Mouse (Mus musculus) heart, adult 2 months (tissue): Measurements from ENCODE around the gene Plpp4.

ENCODE experiments used
- CTCF ChIP-seq: fragments of 200-600 bp; IDR thresholded peaks from 2 replicates; pipeline ENCODE4 v1.8.1; 2022; ENCODE audit warnings: antibody characterized with exemption, mild to moderate bottlenecking, moderate library complexity
- EP300 ChIP-seq: fragments of 200-500 bp; IDR thresholded peaks from 2 replicates; pipeline ENCODE4 v1.6.1; 2011; ENCODE audit warnings: low read depth, low read length, control low read depth; ENCODE audit not compliant: insufficient read depth
- POLR2A ChIP-seq: fragments of 200-500 bp; IDR thresholded peaks from 2 replicates; pipeline ENCODE4 v1.6.1; 2011; ENCODE audit warnings: mild to moderate bottlenecking, low read depth, low read length, control low read depth; ENCODE audit not compliant: insufficient read depth

GRCm38 (mm10) chr7:129235995-129236394, 20.8 kb upstream of the Plpp4 start:
- TF ChIP-seq CTCF (no peak), EP300 (no peak), POLR2A (no peak)
